In the genomic region with DNA sequence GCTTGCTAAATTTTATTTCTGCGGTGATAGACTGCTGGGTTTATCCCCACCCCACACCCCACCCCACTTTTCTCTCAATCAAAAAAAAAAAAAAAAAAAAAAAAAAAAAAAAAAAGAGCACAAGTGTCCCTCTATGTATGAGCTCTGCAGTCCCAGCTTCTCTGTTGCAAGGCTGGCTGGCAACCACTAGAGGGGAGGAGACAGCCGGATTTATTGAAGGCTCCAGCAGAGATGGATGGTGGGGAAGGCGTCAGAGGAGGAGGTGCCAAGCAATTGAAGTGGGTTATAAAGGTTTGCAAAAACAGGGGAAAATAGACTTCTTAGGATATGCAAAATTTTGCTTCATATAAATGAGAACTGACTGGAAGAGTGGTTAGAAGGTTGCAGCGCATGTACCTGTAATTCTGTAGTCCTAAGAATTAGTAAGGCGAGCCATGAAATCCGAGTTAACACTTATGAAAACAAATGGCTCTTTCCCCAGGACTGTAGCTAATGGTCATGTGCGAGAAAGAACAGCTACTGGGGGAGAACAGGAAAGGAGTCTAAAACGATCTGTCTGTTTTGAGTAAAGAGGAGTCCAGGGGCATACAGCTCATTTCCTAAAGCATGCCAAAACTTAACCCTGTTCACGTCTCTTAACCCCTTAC, we compare ENCODE assay signal across 8 mouse cellular contexts.
DNase-seq lines count a peak whose midpoint lies in the region; ATAC-seq lines count a peak whose summit lies in the region.

No protein-coding gene starts in this region.

- H3K4me2 ChIP-seq in embryonic facial prominence, embryonic 14.5 days (ENCODE audit: low read depth, low read length): peak overlapping the region; percentile 51
- peak overlapping the region; percentile 2 for H3K4me2 ChIP-seq in hindbrain, embryonic 11.5 days (replicated peaks; ENCODE audit: low read depth, low read length)

- H3K27ac ChIP-seq in embryonic facial prominence, embryonic 14.5 days (replicated peaks; ENCODE audit: low read depth, low read length): no peak overlapping the region
- H3K27ac ChIP-seq in hindbrain, embryonic 11.5 days (ENCODE audit: low read depth, low read length): no peak overlapping the region; the same call in 1 of the 2 replicates

- ATAC-seq in embryonic facial prominence, embryonic 14.5 days (ENCODE audit: low read depth): peak; percentile 94
- peak; percentile 88 for ATAC-seq in hindbrain, embryonic 11.5 days (ENCODE audit: low FRiP score)

- peak overlapping the region; percentile 31 for H3K4me3 ChIP-seq in embryonic facial prominence, embryonic 14.5 days (ENCODE audit: low read depth, low read length)
- H3K4me3 ChIP-seq in hindbrain, embryonic 11.5 days (ENCODE audit: low read depth, low read length): no peak overlapping the region

- 7% methylated on average over 9 of the region's 9 CpGs for WGBS in embryonic facial prominence, embryonic 14.5 days
- 15% methylated on average over 9 of the region's 9 CpGs for WGBS in hindbrain, embryonic 11.5 days

- DNase-seq in 3T3-L1 (ENCODE audit: low read depth, low spot score): peak; percentile 43
- peak; percentile 66 for DNase-seq in adrenal gland, postnatal 14 days
- DNase-seq in embryonic facial prominence, embryonic 14.5 days (ENCODE audit: low spot score): peak; percentile 91
- peak; percentile 79 for DNase-seq in hindbrain, embryonic 11.5 days (ENCODE audit: low spot score)
- DNase-seq in layer of hippocampus, adult 9-10 months (ENCODE audit: low spot score): peak; percentile 75
- peak; percentile 6 for DNase-seq in lung, postnatal 36 days
- DNase-seq in skeletal muscle tissue, adult 2 months (ENCODE audit: low read depth, low spot score): peak; percentile 2
- DNase-seq in thymus, postnatal 25 days: no peak

- no peaks in the 10 kb centered on the region for H3K36me3 ChIP-seq in embryonic facial prominence, embryonic 14.5 days (ENCODE audit: control insufficient read depth, insufficient read depth, low read length)
- no peaks in the 10 kb centered on the region for H3K36me3 ChIP-seq in hindbrain, embryonic 11.5 days (ENCODE audit: control insufficient read depth, insufficient read depth, low read length)

- no peaks in the 10 kb centered on the region for H3K9me3 ChIP-seq in embryonic facial prominence, embryonic 14.5 days (ENCODE audit: control insufficient read depth, low read length)
- no peaks in the 10 kb centered on the region for H3K9me3 ChIP-seq in hindbrain, embryonic 11.5 days (ENCODE audit: control insufficient read depth, low read length)

- H3K4me1 ChIP-seq in embryonic facial prominence, embryonic 14.5 days (ENCODE audit: control insufficient read depth, insufficient read depth, low read length): peaks cover 4% of the 10 kb centered on the region
- H3K4me1 ChIP-seq in hindbrain, embryonic 11.5 days (replicated peaks; ENCODE audit: control insufficient read depth, insufficient read depth, low read length): no peaks in the 10 kb centered on the region; the same call in none of the 2 replicates

- no peak overlapping the region for H3K9ac ChIP-seq in embryonic facial prominence, embryonic 14.5 days (ENCODE audit: low read depth, low read length)
- no peak overlapping the region for H3K9ac ChIP-seq in hindbrain, embryonic 11.5 days (ENCODE audit: low read depth, low read length)

- no peaks in the 10 kb centered on the region for H3K27me3 ChIP-seq in embryonic facial prominence, embryonic 14.5 days (replicated peaks; ENCODE audit: control insufficient read depth, insufficient read depth, low read length)
- no peaks in the 10 kb centered on the region for H3K27me3 ChIP-seq in hindbrain, embryonic 11.5 days (ENCODE audit: control insufficient read depth, insufficient read depth, low read length)
